Mouse (Mus musculus) testis, adult 2 months (tissue): Measurements from ENCODE around the gene Ctdnep1. TPM values are rescaled to one million over a fixed set of nuclear protein-coding genes. Genes with fewer than 3 reads are reported as not detected.
A peak's percentile ranks its signal among the peaks of the same experiment; 100 is the strongest.

ENCODE experiments used
- H3K27ac ChIP-seq: fragments of 200-500 bp; 2 replicates; pipeline ENCODE4 v1.5.1; 2012; ENCODE audit warnings: low read depth, low read length; ENCODE audit not compliant: control insufficient read depth, insufficient read depth
- H3K27me3 ChIP-seq: fragments of 200-500 bp; 2 replicates; pipeline ENCODE4 v1.6.1; 2012; ENCODE audit warnings: mild to moderate bottlenecking, low read length, moderate library complexity; ENCODE audit not compliant: control insufficient read depth, insufficient read depth
- H3K36me3 ChIP-seq: fragments of 200-500 bp; 2 replicates; pipeline ENCODE4 v1.6.1; 2012; ENCODE audit warnings: mild to moderate bottlenecking, low read length; ENCODE audit not compliant: control insufficient read depth, insufficient read depth
- H3K4me1 ChIP-seq: fragments of 200-500 bp; 2 replicates; pipeline ENCODE4 v1.6.1; 2012; ENCODE audit warnings: low read length; ENCODE audit not compliant: control insufficient read depth, insufficient read depth
- H3K4me3 ChIP-seq: fragments of 200-500 bp; 2 replicates; pipeline ENCODE4 v1.5.1; 2012; ENCODE audit warnings: low read depth, mild to moderate bottlenecking, low read length, moderate library complexity, mixed read lengths; ENCODE audit not compliant: control insufficient read depth
- CTCF ChIP-seq: fragments of 200-500 bp; IDR thresholded peaks from 2 replicates; pipeline ENCODE4 v1.5.1; 2012; ENCODE audit warnings: low read depth, mild to moderate bottlenecking, inconsistent platforms, low read length, moderate library complexity; ENCODE audit not compliant: control insufficient read depth, insufficient read depth, insufficient replicate concordance
- POLR2A ChIP-seq: fragments of 200-500 bp; IDR thresholded peaks from 2 replicates; pipeline ENCODE4 v1.6.1; 2012; ENCODE audit warnings: low read depth, mild to moderate bottlenecking, inconsistent platforms, low read length, moderate library complexity; ENCODE audit not compliant: control insufficient read depth
- polyA plus RNA-seq: library from polyadenylated mRNA; depleted of rRNA; stranded (reverse); fragments of >200 nt; gene quantifications from 2 replicates; pipeline ENCODE4 v1.2.3, GENCODE M21; 2012

Gene Ctdnep1
- polyA plus RNA-seq, 1 experiment = 137 TPM

- Histone ChIP-seq H3K4me1 (peaks cover 22% of the 10 kb centered on the region), H3K4me3 (peak overlapping the region; percentile 3; the same call in 1 of the 2 replicates), H3K27me3 (no peaks in the 10 kb centered on the region), H3K36me3 (peaks cover 5% of the 10 kb centered on the region), H3K27ac (no peak overlapping the region)
- TF ChIP-seq POLR2A (no peak), CTCF (no peak)
Observed at GRCm38 (mm10) chr11:69994401-69995090, 13.6 kb downstream of the Ctdnep1 start.

- peaks cover 25% of the 10 kb centered on the region for H3K4me1 ChIP-seq
- peak within 1 kb of the TSS; percentile 98 for H3K4me3 ChIP-seq
- H3K27me3 ChIP-seq = no peaks in the 10 kb centered on the region
- peaks cover 5% of the 10 kb centered on the region for H3K36me3 ChIP-seq
- TF ChIP-seq POLR2A (peak; percentile 78), CTCF (peak; percentile 28; the same call in 1 of the 2 replicates)
- peak within 1 kb of the TSS; percentile 97 for H3K27ac ChIP-seq
Observed at GRCm38 (mm10) chr11:69995391-69995960, 14.5 kb downstream of the Ctdnep1 start, which contains the start of gene Phf23. Phf23 (plus strand) TSS chr11:69995777.

- Histone ChIP-seq H3K36me3 (peaks cover 5% of the 10 kb centered on the region), H3K4me1 (peaks cover 23% of the 10 kb centered on the region), H3K27me3 (no peaks in the 10 kb centered on the region), H3K27ac (peak overlapping the region; percentile 97), H3K4me3 (peak overlapping the region; percentile 98)
- no peak for TF ChIP-seq CTCF
- no peak for TF ChIP-seq POLR2A
Observed at GRCm38 (mm10) chr11:69996161-69997061, 15.5 kb downstream of the Ctdnep1 start.

GRCm38 (mm10) chr11:69997070-69997509 lies 16.1 kb downstream of the Ctdnep1 start:
- Histone ChIP-seq H3K4me1 (peaks cover 23% of the 10 kb centered on the region), H3K4me3 (peak overlapping the region; percentile 98), H3K27ac (peak overlapping the region; percentile 92), H3K36me3 (peaks cover 5% of the 10 kb centered on the region), H3K27me3 (no peaks in the 10 kb centered on the region)
- TF ChIP-seq POLR2A (peak; percentile 62), CTCF (no peak)

- TF ChIP-seq CTCF = no peak
- no peak for TF ChIP-seq POLR2A
- Histone ChIP-seq H3K4me1 (peaks cover 20% of the 10 kb centered on the region), H3K4me3 (peak overlapping the region; percentile 82), H3K27me3 (no peaks in the 10 kb centered on the region), H3K27ac (peak overlapping the region; percentile 86), H3K36me3 (peaks cover 3% of the 10 kb centered on the region)
Observed at GRCm38 (mm10) chr11:69998567-69999491, 17.9 kb downstream of the Ctdnep1 start.

GRCm38 (mm10) chr11:69999666-70000065 lies 18.7 kb downstream of the Ctdnep1 start:
- Histone ChIP-seq H3K27ac (peak overlapping the region; percentile 86), H3K4me1 (peaks cover 20% of the 10 kb centered on the region), H3K4me3 (peak overlapping the region; percentile 80), H3K27me3 (no peaks in the 10 kb centered on the region), H3K36me3 (peaks cover 3% of the 10 kb centered on the region)
- no peak for TF ChIP-seq POLR2A
- TF ChIP-seq CTCF = no peak
